Mouse (Mus musculus) left cerebral cortex, postnatal 25 days (tissue): ENCODE measurements around the gene Tbce. TPM values are rescaled to one million over a fixed set of nuclear protein-coding genes. Genes with fewer than 3 reads are reported as not detected.

ENCODE experiments used
- DNase-seq, 2 experiments: peaks; one replicate each; pipeline ENCODE4 v3.0.0; 2022; ENCODE audit warnings: low spot score in 2 of 2, mixed read lengths in 1 of 2
- intact Hi-C: fragments of 180-260 bp; cut with DNase I; formaldehyde crosslinking; loops from one replicate; pipeline ENCODE4 v1.15.1; 2025
- total RNA-seq, 2 experiments: library from RNA; stranded (reverse); gene quantifications; 2 replicates each; pipeline ENCODE4 v1.2.3; 2021

Tbce gene
- total RNA-seq, result 10 to 100 TPM; 76.5 to 79.1 TPM

DNA sequence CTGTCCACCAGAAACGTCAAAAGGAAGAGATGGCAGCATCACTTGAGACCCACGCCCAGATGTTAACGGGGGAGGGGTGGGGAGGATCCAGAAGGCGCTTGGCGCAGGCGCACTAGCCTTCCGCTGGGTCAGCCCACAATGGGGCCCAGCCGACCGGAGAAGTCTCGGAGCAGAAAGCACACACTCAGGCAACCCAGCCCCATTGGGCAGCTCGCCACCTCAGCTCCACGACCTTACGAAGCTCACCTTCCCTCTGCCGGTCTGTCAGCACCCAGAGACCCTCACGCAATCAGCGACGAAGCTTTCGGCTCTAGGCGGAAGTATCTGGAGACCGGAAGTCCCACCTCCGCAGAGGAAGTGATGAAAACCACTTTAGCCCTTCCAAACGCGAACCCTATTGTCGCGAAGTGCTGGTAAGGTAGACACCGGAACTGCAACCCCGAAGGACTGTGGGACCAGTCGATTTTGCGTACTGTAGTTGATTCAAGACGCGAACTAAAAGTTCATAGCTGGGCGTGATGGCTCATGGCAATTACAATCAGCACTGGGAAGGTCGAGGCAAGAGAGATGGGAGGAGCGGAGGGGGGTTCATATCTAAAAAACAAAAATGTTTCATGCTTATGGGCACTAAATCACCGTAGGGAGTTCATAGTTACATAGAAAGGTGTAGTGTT, at the start of gene Tbce:
TSS of gene Tbce (minus strand) at position 347 of the 674 bp plus-strand sequence.
- DNase-seq, result peak; percentile 95 to 96
- intact Hi-C loops, result loop anchor here (1.0 to 2.0 kb wide), 2 partner anchors 24 to 85 kb away; partner anchors contain the start of genes Arid4b, B3galnt2 and Ggps1

DNA sequence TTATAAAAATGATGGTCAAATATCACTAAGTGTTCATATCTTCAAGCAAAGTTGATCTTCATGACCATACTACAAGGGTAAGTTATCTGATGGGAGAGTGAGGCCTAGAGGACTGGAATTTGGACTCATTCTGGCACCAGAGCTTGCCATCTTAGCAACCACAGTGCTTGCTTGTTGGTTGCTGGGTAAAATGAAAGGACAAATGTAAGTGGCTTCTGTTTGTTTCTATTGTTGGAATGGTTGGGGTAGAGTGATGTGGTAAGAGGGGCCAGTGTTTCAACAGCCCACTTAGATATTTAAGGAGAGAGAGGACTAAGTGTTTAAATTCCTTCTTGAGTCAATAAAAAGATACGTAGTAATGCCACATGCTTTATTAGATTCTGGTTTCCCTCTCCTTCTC, 49.2 kb upstream of the Tbce start:
- intact Hi-C loops, result no loop called here
- DNase-seq, result no peak

DNA sequence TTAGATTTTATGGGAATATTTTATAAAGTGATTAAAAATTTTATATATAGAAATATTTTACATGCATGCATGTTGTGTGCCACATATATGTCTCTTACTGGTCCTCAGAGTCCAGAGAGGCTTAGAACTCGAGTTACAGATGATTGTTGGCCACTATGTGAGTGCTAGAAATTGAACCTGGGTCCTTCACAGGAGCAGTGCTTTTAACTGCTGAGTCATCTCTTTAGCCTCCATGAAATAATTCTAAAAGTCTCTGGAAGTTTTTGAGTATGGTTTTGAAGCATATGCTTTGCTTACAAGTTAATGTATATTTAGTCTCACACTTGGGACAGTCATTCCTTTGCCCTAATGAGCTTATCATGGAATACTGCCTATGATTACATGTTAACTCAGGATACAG, 35.9 kb upstream of the Tbce start:
- intact Hi-C loops, result no loop called here
- no peak for DNase-seq

DNA sequence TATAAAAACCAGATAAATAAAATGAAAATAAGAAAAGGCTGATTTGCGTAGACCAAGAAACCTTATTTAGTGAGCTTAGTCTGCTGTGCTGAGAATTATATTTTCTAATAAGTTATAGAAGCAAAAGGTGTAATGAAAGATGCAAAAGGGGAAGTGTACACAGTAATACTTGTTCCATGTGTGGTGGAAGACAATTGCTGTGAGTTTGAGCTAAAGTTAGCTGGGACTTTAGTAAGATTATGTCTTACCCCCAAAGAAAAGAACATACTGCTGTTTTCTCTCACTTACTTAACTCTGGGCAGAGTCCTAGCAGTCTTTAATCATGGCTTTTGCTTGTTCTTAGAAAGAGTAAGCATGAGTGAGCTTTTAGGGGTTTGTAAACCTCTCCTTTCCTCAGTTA, 34.9 kb upstream of the Tbce start:
- DNase-seq, result no peak
- intact Hi-C loops, result no loop called here

DNA sequence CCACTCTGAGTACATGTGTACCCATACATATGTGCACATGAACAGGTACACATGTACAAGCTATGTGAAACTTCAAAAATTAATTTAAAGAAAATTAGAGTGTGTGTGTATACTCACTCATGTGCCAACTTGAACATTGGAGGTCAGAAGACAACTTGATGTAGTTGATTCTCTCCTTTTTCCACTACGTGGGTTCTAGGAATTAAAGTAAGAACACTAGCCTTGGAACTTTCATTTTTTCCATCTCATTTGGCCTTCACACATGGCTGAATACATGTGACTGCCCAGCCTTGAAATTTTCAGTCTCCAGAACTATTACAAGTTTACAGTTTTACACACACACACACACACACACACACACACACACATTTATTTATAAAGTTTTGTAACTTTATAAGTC, 29.9 kb upstream of the Tbce start:
- intact Hi-C loops, result no loop called here
- DNase-seq, result no peak

GRCm38 (mm10) chr13:14068035-14068434, 28.6 kb upstream of the Tbce start:
- intact Hi-C loops, result no loop called here
- no peak for DNase-seq

DNA sequence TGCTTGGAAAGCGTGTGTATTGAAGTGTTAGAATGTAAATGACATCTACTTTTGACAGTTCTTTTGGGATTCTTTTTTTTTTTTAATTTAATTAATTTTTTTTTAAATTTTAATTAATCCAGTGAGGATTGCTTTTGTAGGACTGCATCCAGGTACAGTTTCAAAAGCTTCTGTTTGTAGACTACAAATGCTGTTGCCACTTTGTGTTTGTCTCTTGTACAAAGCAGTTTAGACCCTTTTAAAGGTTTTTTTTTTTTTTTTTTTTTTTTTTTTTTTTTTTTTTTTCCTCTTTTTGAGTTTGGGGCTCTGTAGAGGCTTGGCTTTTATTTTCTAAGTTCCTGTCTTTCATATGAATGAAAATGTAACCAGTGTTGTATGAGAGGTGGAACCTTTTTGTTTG, 26.3 kb upstream of the Tbce start:
- no peak for DNase-seq
- intact Hi-C loops, result no loop called here

DNA sequence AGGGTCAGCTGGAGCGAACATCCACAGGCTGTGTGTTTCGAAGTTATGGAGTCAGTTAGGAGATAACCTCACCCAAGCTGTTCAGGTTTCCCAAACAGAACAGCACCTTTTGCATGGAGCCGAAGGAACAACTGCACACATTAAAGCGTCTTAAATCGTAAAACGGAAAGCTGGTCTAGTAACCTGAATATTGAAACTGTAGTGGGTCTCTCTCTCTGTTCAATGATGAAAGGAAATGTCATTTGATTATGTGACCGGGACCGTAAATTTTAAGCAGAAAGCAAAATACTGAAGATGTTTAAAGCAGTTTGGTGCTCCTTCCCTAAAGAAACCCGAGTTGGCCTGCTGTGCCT, 25.6 kb upstream of the Tbce start:
- intact Hi-C loops, result no loop called here
- DNase-seq, result no peak

GRCm38 (mm10) chr13:14064341-14065027, 25.0 kb upstream of the Tbce start:
- intact Hi-C loops, result loop anchor here (5.0 kb wide), 1 partner anchor 103 kb away; no protein-coding TSS in a partner anchor
- peak; percentile 24 to 30 for DNase-seq

DNA sequence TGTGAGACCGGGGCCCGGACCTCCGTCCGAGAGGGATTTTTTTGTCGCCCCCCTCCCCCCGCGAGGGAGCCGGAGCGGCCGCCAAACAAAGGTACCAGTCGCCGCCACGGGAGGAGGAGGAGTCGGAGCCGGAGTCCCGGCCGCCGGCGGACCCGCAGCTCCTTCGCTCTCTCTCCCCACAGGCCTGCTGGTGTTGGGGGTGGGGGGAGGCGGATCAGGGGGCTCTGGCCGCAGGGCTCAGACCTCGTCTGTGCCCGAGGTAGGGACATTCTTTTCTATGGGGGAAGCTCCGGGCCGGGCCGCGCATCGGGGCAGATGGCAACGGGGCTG, 24.5 kb upstream of the Tbce start:
- DNase-seq, result no peak
- intact Hi-C loops, result loop anchor here (1.0 to 5.0 kb wide), 3 partner anchors 25 to 109 kb away; partner anchors contain the start of genes B3galnt2 and Tbce

DNA sequence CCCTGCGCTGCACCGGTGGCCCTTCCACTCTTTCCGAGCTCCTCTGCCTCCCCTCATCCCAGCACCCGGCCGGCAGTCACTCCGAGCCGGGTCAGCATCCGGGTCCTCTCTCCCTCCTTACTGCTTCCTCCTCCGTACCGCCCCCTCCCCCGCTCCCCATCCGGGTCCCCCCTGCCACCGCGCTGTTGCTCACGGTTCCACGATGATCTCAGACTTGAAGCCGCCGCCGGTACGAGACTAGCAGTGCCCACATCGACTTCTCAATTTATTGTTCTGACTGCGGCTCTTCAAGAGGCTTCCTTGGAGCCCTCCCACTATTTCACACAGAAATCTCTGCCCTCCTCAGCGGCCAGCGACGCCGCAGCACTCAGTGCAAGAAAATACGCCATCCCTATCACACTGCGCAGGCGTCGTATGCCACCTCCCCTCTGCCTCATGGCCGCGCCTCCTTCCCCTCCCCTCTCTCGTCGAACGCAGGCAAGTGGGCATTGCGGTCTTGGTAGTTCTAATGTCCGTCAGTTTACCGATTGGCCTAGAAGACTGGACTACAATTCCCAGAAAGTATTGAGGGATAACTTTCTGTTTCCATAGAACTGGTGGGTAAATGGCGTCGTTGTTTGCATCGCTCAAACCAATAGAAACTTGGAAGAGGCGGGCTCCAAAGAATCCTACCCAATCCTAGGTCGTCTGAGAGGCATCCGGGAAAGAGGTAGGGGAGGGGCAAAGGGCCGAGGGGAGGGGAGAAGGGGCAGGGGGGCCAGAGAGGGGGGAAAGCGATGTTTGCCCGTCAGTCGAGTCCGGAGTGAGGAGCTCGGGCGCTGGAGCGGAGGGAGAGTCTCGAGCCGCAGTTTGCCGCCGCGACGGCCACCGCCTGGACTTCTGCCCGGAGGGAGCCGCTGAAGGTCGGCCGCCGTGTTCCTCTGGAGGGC, 23.8 kb upstream of the Tbce start, which contains the start of the genes Arid4b and Ggps1:
TSS of gene Arid4b (plus strand) at position 220 of the 929 bp plus-strand sequence.
TSS of gene Ggps1 (minus strand) at position 476 of the 929 bp plus-strand sequence.
- DNase-seq, result peak; percentile 96 to 99
- intact Hi-C loops, result loop anchor here (1.0 to 5.0 kb wide), 3 partner anchors 24 to 108 kb away; partner anchors contain the start of genes B3galnt2 and Tbce

DNA sequence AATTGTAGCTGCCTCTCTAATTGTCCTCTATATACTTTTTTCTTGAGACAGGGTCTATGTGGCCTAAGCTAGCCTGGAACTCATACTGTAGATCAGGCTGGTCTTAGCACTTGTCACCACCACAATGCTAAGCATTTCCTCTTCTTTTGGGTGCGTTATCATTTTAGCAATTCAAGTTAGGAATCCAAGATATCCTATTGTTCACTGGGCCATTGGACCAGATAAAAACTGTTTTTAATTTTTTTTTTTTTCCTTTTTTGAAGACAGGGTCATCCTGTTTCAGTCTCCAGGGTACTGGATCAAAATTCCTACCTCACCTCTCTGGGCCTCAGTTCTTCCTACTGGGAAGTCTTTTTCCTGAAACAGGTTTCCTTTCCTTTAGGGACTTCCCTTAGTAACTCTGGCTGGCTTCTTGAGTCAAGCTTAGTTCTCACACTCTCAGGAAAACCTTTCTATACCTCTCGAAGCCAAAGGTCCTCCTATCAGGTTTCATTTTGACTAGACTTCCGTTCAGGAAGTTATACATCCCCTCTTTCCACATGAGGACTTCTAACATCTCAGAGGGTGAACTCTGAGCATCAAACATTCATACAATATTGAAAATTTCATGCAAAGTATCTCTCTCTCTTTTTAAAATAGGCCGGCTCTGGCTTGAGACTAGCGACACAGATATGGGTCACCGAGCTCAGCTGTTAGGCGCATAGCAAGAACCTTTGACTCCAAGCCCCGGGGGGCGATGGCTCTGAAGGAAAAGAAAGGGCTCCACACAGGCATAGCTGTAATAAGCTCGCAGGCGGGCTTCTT, 23.0 kb upstream of the Tbce start:
- DNase-seq, result peak in 1 of 2 experiments; percentile 12
- intact Hi-C loops, result loop anchor here (1.0 to 5.0 kb wide), 3 partner anchors 23 to 108 kb away; partner anchors contain the start of genes B3galnt2 and Tbce

DNA sequence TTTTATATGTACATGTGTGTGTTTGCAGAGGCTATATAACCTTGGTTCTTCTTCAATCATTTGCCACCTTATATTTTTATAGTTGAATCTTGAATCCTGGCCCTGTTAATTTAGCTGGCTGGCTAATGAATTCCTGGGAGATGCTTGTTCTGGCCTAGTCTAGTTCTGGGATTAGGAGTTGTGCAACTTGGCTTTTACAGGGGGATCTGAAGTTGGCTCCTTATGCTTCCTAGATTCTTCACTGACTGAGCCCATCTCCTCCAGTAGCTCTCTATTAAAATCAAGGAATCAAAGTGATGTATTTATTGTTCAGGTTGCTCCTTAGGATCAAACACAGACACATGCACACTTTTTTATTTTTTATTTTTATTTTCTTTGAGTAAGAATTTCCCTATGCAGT, 20.1 kb upstream of the Tbce start:
- intact Hi-C loops, result no loop called here
- DNase-seq, result no peak

DNA sequence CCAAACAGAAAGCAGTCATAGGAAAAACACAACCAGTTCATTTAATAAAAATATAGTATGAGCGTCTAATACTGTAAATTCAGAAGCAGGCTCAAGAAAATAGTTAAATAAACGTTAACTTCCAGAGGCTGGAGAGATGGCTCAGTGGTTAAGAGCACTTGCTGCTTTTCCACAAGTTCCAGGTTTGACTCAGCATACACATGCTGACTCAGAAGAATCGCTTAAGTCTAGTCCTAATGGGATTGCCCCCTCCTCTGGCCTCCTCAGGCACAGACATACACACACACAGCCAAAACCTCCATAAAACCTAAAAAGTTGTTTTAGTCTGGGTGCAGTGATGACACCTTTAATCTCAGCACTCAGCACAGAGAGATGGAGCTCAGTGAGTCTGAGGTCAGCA, 17.4 kb upstream of the Tbce start:
- intact Hi-C loops, result no loop called here
- no peak for DNase-seq

DNA sequence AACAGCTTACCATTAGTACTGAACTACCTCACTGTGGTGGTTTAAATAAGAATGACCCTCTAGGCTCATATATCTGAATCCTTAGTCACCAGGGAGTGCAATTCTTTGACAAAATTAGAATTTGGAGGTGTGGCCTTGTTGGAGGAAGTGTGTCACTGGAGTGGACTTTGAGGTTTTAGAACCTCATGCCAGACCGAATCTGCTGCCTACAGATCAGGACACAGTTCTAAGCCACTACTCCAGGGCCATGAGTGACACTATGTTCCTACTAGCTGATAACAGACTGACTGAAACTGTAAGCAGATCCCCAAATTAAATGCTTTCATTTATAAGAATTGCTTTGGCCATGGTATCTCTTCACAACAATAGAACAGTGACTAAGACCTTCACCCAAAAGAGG, 10.4 kb upstream of the Tbce start:
- intact Hi-C loops, result no loop called here

GRCm38 (mm10) chr13:14044521-14044920, 5.1 kb upstream of the Tbce start:
- no peak for DNase-seq

More for the DNA sequence above, 10.4 kb upstream of the Tbce start:
- no peak for DNase-seq

DNA sequence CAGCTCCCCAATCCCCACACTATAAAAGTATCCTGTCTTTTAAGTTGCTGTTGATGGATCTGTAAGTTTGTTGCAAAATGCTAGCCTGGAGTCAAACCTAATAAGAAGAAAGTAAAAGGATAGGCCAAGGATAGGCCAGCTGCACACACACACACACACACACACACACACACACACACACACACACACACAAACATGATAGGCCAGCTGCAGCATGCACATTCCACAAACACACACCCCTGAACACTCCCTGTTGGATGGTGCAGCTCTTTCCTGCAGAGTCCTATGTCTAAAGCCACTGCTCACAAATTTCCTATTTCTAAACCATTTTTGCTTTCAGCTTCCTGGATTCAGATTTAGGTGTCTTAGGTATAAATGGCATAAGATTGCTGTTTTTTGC, 4.4 kb upstream of the Tbce start:
- intact Hi-C loops, result no loop called here
- no peak for DNase-seq

More at GRCm38 (mm10) chr13:14044521-14044920, 5.1 kb upstream of the Tbce start:
- intact Hi-C loops, result no loop called here

DNA sequence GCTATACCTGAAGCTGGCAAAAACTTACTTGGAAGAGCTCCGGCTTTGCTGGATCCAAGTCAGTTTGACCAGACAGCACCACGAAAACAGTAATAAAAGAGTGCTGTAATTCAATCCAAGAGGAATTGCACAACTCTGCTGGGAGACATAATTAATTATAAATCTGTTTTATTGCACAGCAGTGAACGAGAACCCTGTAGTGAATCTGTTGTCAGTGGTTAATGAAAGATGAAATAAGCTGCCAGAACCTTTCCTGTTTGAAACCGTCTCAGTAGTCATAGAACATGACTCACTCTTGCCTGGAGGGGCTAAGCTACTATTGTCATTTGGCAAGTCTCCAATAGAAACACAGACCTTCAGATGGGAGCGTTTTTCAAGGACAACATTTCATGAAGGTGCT, 748 bp upstream of the Tbce start:
- DNase-seq, result no peak
- intact Hi-C loops, result no loop called here

DNA sequence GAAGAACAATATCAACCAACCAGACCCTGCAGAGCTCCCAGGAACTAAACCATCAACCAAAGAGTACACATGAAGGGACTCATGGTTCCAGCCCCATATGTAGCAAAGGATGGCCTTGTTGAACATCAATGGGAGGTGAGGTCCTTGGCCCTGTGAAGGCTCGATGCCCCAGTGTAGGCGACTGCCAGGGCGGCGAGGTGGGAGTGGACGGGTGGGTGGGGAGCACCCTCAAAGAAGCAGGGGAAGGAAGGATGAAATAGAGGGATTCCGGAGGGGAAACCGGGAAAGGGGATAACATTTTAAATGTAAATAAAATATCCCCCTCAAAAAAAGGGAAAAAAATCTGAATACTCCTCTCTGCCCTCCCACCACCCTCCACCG, 537 bp downstream of the Tbce start:
- intact Hi-C loops, result loop anchor here (1.0 to 2.0 kb wide), 2 partner anchors 24 to 84 kb away; partner anchors contain the start of genes Arid4b, B3galnt2 and Ggps1
- DNase-seq, result peak; percentile 17 to 31
